Mouse (Mus musculus) midbrain, embryonic 16.5 days (tissue): ENCODE measurements at regions not wholly inside any gene's neighbourhood (a gene's known extent, or its start where the extent isn't known, plus 50 kb on each side); places are given as distances from the start of the nearest gene placed in this dataset.

ENCODE experiments used
- ATAC-seq: fragments of 200-750 bp; cut with Nextera tagmentation; 2 replicates; pipeline ENCODE4 v1.8.0; 2017; ENCODE audit warnings: moderate TSS enrichment
- H3K27ac ChIP-seq: fragments of 300-500 bp; sonication (generic); 2 replicates; pipeline ENCODE4 v1.5.1; 2014; ENCODE audit warnings: mild to moderate bottlenecking, low read length, mixed read lengths
- H3K27me3 ChIP-seq: fragments of 300-500 bp; sonication (generic); 2 replicates; pipeline ENCODE4 v1.6.1; 2014; ENCODE audit warnings: low read depth, low read length, mixed read lengths; ENCODE audit not compliant: control insufficient read depth, insufficient read depth
- H3K36me3 ChIP-seq: fragments of 300-500 bp; sonication (generic); 2 replicates; pipeline ENCODE4 v1.6.1; 2014; ENCODE audit warnings: mild to moderate bottlenecking, low read length, moderate library complexity, mixed read lengths; ENCODE audit not compliant: control insufficient read depth, insufficient read depth
- H3K4me1 ChIP-seq: fragments of 300-500 bp; sonication (generic); 2 replicates; pipeline ENCODE4 v1.6.1; 2014; ENCODE audit warnings: mild to moderate bottlenecking, low read length, mixed read lengths; ENCODE audit not compliant: control insufficient read depth, insufficient read depth
- H3K4me2 ChIP-seq: fragments of 300-500 bp; sonication (generic); 2 replicates; pipeline ENCODE4 v1.6.1; 2014; ENCODE audit warnings: mild to moderate bottlenecking, low read length, mixed read lengths
- H3K4me3 ChIP-seq: fragments of 300-500 bp; sonication (generic); 2 replicates; pipeline ENCODE4 v1.5.1; 2014; ENCODE audit warnings: low read depth, mild to moderate bottlenecking, low read length, moderate library complexity, mixed read lengths
- H3K9ac ChIP-seq: fragments of 300-500 bp; sonication (generic); 2 replicates; pipeline ENCODE4 v1.6.1; 2014; ENCODE audit warnings: low read depth, low read length, mixed read lengths
- H3K9me3 ChIP-seq: fragments of 300-500 bp; sonication (generic); replicated peaks from 2 replicates; pipeline ENCODE4 v1.6.1; 2014; ENCODE audit warnings: mild to moderate bottlenecking, low read length, mixed read lengths; ENCODE audit not compliant: control insufficient read depth, poor library complexity, severe bottlenecking
- WGBS: fragments of 180-500 bp; shearing (Covaris S2); extraction: QIAGEN DNeasy Blood & Tissue Kit; methylation state at CpG from one replicate; pipeline ENCODE4 v1.1.7; 2014; 5-methylcytosine and 5-hydroxymethylcytosine counted together

- peaks cover 6% of the 10 kb centered on the region; the same call in 1 of the 2 replicates for H3K9me3 ChIP-seq
- H3K4me1 ChIP-seq: no peaks in the 10 kb centered on the region
- H3K36me3 ChIP-seq: no peaks in the 10 kb centered on the region
- no peak for ATAC-seq
- no peaks in the 10 kb centered on the region for H3K27me3 ChIP-seq
- no peak overlapping the region for H3K9ac ChIP-seq
- no peak overlapping the region for H3K4me2 ChIP-seq
- H3K4me3 ChIP-seq: no peak overlapping the region
- H3K27ac ChIP-seq: no peak overlapping the region
- WGBS: 87% methylated on average over 10 of the region's 10 CpGs
Measured at GRCm38 (mm10) chr10:118011687-118012567, 129.7 kb upstream of the Mdm1 start.

- Histone ChIP-seq H3K4me2 (no peak overlapping the region), H3K9ac (no peak overlapping the region), H3K4me3 (no peak overlapping the region), H3K36me3 (no peaks in the 10 kb centered on the region), H3K27me3 (no peaks in the 10 kb centered on the region), H3K4me1 (no peaks in the 10 kb centered on the region), H3K9me3 (no peaks in the 10 kb centered on the region), H3K27ac (no peak overlapping the region)
- 78% methylated on average over 9 of the region's 9 CpGs for WGBS
- ATAC-seq: no peak
Measured at GRCm38 (mm10) chr10:118028831-118029230, 112.8 kb upstream of the Mdm1 start.

GRCm38 (mm10) chr10:118034401-118034800 is 107.2 kb upstream of the Mdm1 start:
- Histone ChIP-seq H3K4me2 (no peak overlapping the region), H3K36me3 (no peaks in the 10 kb centered on the region), H3K27ac (no peak overlapping the region), H3K4me3 (no peak overlapping the region), H3K9ac (no peak overlapping the region), H3K9me3 (no peaks in the 10 kb centered on the region), H3K27me3 (no peaks in the 10 kb centered on the region), H3K4me1 (no peaks in the 10 kb centered on the region)
- no peak for ATAC-seq
- whole genome bisulfite sequencing: 85% methylated on average over 17 of the region's 17 CpGs

GRCm38 (mm10) chr10:118035035-118035434 is 106.6 kb upstream of the Mdm1 start:
- H3K4me2 ChIP-seq: no peak overlapping the region
- no peaks in the 10 kb centered on the region for H3K36me3 ChIP-seq
- no peak overlapping the region for H3K9ac ChIP-seq
- no peaks in the 10 kb centered on the region for H3K4me1 ChIP-seq
- no peak overlapping the region for H3K4me3 ChIP-seq
- no peaks in the 10 kb centered on the region for H3K27me3 ChIP-seq
- 90% methylated on average over 13 of the region's 13 CpGs for WGBS
- H3K27ac ChIP-seq: no peak overlapping the region
- no peaks in the 10 kb centered on the region for H3K9me3 ChIP-seq
- no peak for ATAC-seq

GRCm38 (mm10) chr10:118038465-118038864 is 103.1 kb upstream of the Mdm1 start:
- no peak overlapping the region for H3K27ac ChIP-seq
- H3K4me2 ChIP-seq: no peak overlapping the region
- H3K4me1 ChIP-seq: no peaks in the 10 kb centered on the region
- H3K36me3 ChIP-seq: no peaks in the 10 kb centered on the region
- no peak overlapping the region for H3K4me3 ChIP-seq
- H3K27me3 ChIP-seq: no peaks in the 10 kb centered on the region
- H3K9ac ChIP-seq: no peak overlapping the region
- H3K9me3 ChIP-seq: no peaks in the 10 kb centered on the region
- ATAC-seq: no peak
- 95% methylated on average over 10 of the region's 10 CpGs for WGBS

GRCm38 (mm10) chr10:118039056-118039455 is 102.6 kb upstream of the Mdm1 start:
- no peak for ATAC-seq
- H3K27me3 ChIP-seq: no peaks in the 10 kb centered on the region
- H3K9ac ChIP-seq: no peak overlapping the region
- H3K27ac ChIP-seq: no peak overlapping the region
- H3K4me2 ChIP-seq: no peak overlapping the region
- H3K4me1 ChIP-seq: no peaks in the 10 kb centered on the region
- H3K9me3 ChIP-seq: no peaks in the 10 kb centered on the region
- H3K36me3 ChIP-seq: no peaks in the 10 kb centered on the region
- 89% methylated on average over 4 of the region's 4 CpGs for WGBS
- H3K4me3 ChIP-seq: no peak overlapping the region

GRCm38 (mm10) chr10:118041068-118041467 is 100.5 kb upstream of the Mdm1 start:
- Histone ChIP-seq H3K9me3 (no peaks in the 10 kb centered on the region), H3K27me3 (no peaks in the 10 kb centered on the region), H3K36me3 (no peaks in the 10 kb centered on the region), H3K4me1 (no peaks in the 10 kb centered on the region), H3K4me2 (no peak overlapping the region), H3K27ac (no peak overlapping the region), H3K4me3 (no peak overlapping the region), H3K9ac (no peak overlapping the region)
- WGBS: 97% methylated on average over 3 of the region's 3 CpGs
- no peak for ATAC-seq

- no peaks in the 10 kb centered on the region for H3K9me3 ChIP-seq
- no peaks in the 10 kb centered on the region for H3K27me3 ChIP-seq
- no peak overlapping the region for H3K4me3 ChIP-seq
- H3K36me3 ChIP-seq: no peaks in the 10 kb centered on the region
- H3K27ac ChIP-seq: no peak overlapping the region
- no peak overlapping the region for H3K4me2 ChIP-seq
- H3K4me1 ChIP-seq: no peaks in the 10 kb centered on the region
- ATAC-seq: no peak
- WGBS: 68% methylated on average over 13 of the region's 13 CpGs
- no peak overlapping the region for H3K9ac ChIP-seq
Measured at GRCm38 (mm10) chr10:118043761-118044160, 97.8 kb upstream of the Mdm1 start.

- H3K27me3 ChIP-seq: no peaks in the 10 kb centered on the region
- H3K4me3 ChIP-seq: no peak overlapping the region
- no peak overlapping the region for H3K27ac ChIP-seq
- no peaks in the 10 kb centered on the region for H3K9me3 ChIP-seq
- H3K36me3 ChIP-seq: no peaks in the 10 kb centered on the region
- no peaks in the 10 kb centered on the region for H3K4me1 ChIP-seq
- no peak overlapping the region for H3K4me2 ChIP-seq
- 32% methylated on average over 3 of the region's 3 CpGs for WGBS
- no peak for ATAC-seq
- H3K9ac ChIP-seq: no peak overlapping the region
Measured at GRCm38 (mm10) chr10:118044840-118045239, 96.8 kb upstream of the Mdm1 start.
